ENCODE assay signal across 9 mouse cellular contexts in genomic region chr12:86816702-86817610, GRCm38 (mm10).
A peak's percentile ranks its signal among the peaks of the same experiment; 100 is the strongest.
DNase-seq lines count a peak whose midpoint lies in the region; ATAC-seq and TF ChIP-seq lines count a peak whose summit lies in the region.
"Had no signal": no experiment of that assay in that cellular context is flagged by ENCODE, and none has a peak within 500 bp of the region (broad histone marks: within the 10 kb centered on the region; RNA-seq: fewer than 3 reads in every experiment).

No protein-coding gene starts in this region.

- no peaks in the 10 kb centered on the region for H3K36me3 ChIP-seq in forebrain, embryonic 12.5 days (replicated peaks)
- H3K36me3 ChIP-seq in limb, embryonic 14.5 days (ENCODE audit: control insufficient read depth, insufficient read depth, low read length): no peaks in the 10 kb centered on the region
- no peaks in the 10 kb centered on the region for H3K36me3 ChIP-seq in stomach, embryonic 15.5 days

- H3K4me3 ChIP-seq in forebrain, embryonic 12.5 days (replicated peaks): no peak overlapping the region
- H3K4me3 ChIP-seq in limb, embryonic 14.5 days (replicated peaks; ENCODE audit: low read length): no peak overlapping the region
- H3K4me3 ChIP-seq in stomach, embryonic 15.5 days (replicated peaks): no peak overlapping the region

- no peaks in the 10 kb centered on the region for H3K27me3 ChIP-seq in forebrain, embryonic 12.5 days
- no peaks in the 10 kb centered on the region for H3K27me3 ChIP-seq in limb, embryonic 14.5 days (ENCODE audit: control insufficient read depth, insufficient read depth, low read length)
- no peaks in the 10 kb centered on the region for H3K27me3 ChIP-seq in stomach, embryonic 15.5 days (replicated peaks)
- H3K27me3 ChIP-seq: megakaryocyte, embryonic 14.5 days had no signal

- ATAC-seq in forebrain, embryonic 12.5 days (ENCODE audit: low FRiP score): no peak
- ATAC-seq in limb, embryonic 14.5 days (ENCODE audit: low FRiP score, low read depth): 0 out of 2 replicates have a peak, but pooled peaks have one; percentile 13
- ATAC-seq in stomach, embryonic 15.5 days (ENCODE audit: insufficient read depth, low FRiP score, low read depth): peak; percentile 32; the same call in 1 of the 2 replicates
- no peak for ATAC-seq in inflammation-experienced regulatory T-cells, adult 6 months

- H3K4me2 ChIP-seq in forebrain, embryonic 12.5 days: peak overlapping the region; percentile 31; the same call in 1 of the 2 replicates
- H3K4me2 ChIP-seq in limb, embryonic 14.5 days (replicated peaks; ENCODE audit: low read depth, low read length, severe bottlenecking): no peak overlapping the region
- H3K4me2 ChIP-seq in stomach, embryonic 15.5 days: no peak overlapping the region

- H3K27ac ChIP-seq in forebrain, embryonic 12.5 days: peak overlapping the region; percentile 96
- H3K27ac ChIP-seq in limb, embryonic 14.5 days (replicated peaks; ENCODE audit: low read depth, low read length): peak overlapping the region; percentile 75
- peak overlapping the region; percentile 54; the same call in 1 of the 2 replicates for H3K27ac ChIP-seq in stomach, embryonic 15.5 days

- WGBS in forebrain, embryonic 12.5 days: 25% methylated on average over 11 of the region's 11 CpGs
- WGBS in limb, embryonic 14.5 days: 39% methylated on average over 11 of the region's 11 CpGs
- WGBS in stomach, embryonic 15.5 days: 44% methylated on average over 11 of the region's 11 CpGs

- peak; percentile 39 for DNase-seq in thymus, postnatal 0 days (ENCODE audit: low spot score)
- no peak for DNase-seq in thymus, adult 18-20 months
- DNase-seq in heart, postnatal 4 days: peak; percentile 83
- no peak for DNase-seq in limb, embryonic 14.5 days (ENCODE audit: low spot score)
- no peak for DNase-seq in ovary, postnatal 14 days (ENCODE audit: low spot score)

- H3K4me1 ChIP-seq in forebrain, embryonic 12.5 days: peaks cover 70% of the 10 kb centered on the region
- H3K4me1 ChIP-seq in limb, embryonic 14.5 days (ENCODE audit: control insufficient read depth, insufficient read depth, low read length): peaks cover 26% of the 10 kb centered on the region
- peaks cover 19% of the 10 kb centered on the region for H3K4me1 ChIP-seq in stomach, embryonic 15.5 days

- peak overlapping the region; percentile 29; the same call in 1 of the 2 replicates for H3K9ac ChIP-seq in forebrain, embryonic 12.5 days
- H3K9ac ChIP-seq in limb, embryonic 14.5 days (ENCODE audit: low read depth, low read length, severe bottlenecking): no peak overlapping the region
- H3K9ac ChIP-seq in stomach, embryonic 15.5 days: no peak overlapping the region

- H3K9me3 ChIP-seq in forebrain, embryonic 12.5 days: no peaks in the 10 kb centered on the region
- no peaks in the 10 kb centered on the region for H3K9me3 ChIP-seq in limb, embryonic 14.5 days (ENCODE audit: control insufficient read depth, low read length)
- no peaks in the 10 kb centered on the region for H3K9me3 ChIP-seq in stomach, embryonic 15.5 days
- H3K9me3 ChIP-seq: megakaryocyte, embryonic 14.5 days had no signal

- no peak for TF ChIP-seq POLR2A in limb, embryonic 14.5 days (IDR thresholded peaks at IDR 0.05; ENCODE audit: borderline replicate concordance, extremely low read depth, insufficient read depth, insufficient read length)

Comparison
In these comparisons a context has a peak if more than half of its experiments do, and no peak if none do; other contexts are left out.
1. DNase-seq: peak in thymus, postnatal 0 days (single experiment) and heart, postnatal 4 days (single experiment); none in thymus, adult 18-20 months (0 of 2), limb, embryonic 14.5 days (single experiment) and ovary, postnatal 14 days (single experiment).
2. ATAC-seq: peak in limb, embryonic 14.5 days (single experiment) and stomach, embryonic 15.5 days (single experiment); none in forebrain, embryonic 12.5 days (single experiment) and inflammation-experienced regulatory T-cells, adult 6 months (single experiment).
3. Peak in every context shown above with its lines, with median percentiles within 50 percentile points of each other: H3K27ac ChIP-seq.